Mouse (Mus musculus): Measurements from ENCODE around the gene Ppme1.

Ppme1 gene

GRCm38 (mm10) chr7:100371495-100372451, at the start of gene Ppme1, which contains the start of gene C2cd3:
Ppme1 (minus strand) TSS chr7:100372307.
C2cd3 (plus strand) TSS chr7:100372233.
- peak; percentile 98 for DNase-seq (ENCODE audit: extremely low spot score)

- DNase-seq (ENCODE audit: extremely low spot score): no peak
Measured at GRCm38 (mm10) chr7:100408684-100409083, 36.6 kb upstream of the Ppme1 start.

GRCm38 (mm10) chr7:100407677-100408076, 35.6 kb upstream of the Ppme1 start:
- DNase-seq (ENCODE audit: extremely low spot score): no peak

- DNase-seq (ENCODE audit: extremely low spot score): no peak
Measured at GRCm38 (mm10) chr7:100402715-100403114, 30.6 kb upstream of the Ppme1 start.

- DNase-seq (ENCODE audit: extremely low spot score): no peak
Measured at GRCm38 (mm10) chr7:100400899-100401539, 28.9 kb upstream of the Ppme1 start.

GRCm38 (mm10) chr7:100399231-100399913, 27.3 kb upstream of the Ppme1 start:
- DNase-seq (ENCODE audit: extremely low spot score): peak; percentile 21

- DNase-seq (ENCODE audit: extremely low spot score): no peak
Measured at GRCm38 (mm10) chr7:100392265-100392664, 20.2 kb upstream of the Ppme1 start.

GRCm38 (mm10) chr7:100390166-100390565, 18.1 kb upstream of the Ppme1 start:
- no peak for DNase-seq (ENCODE audit: extremely low spot score)

- DNase-seq (ENCODE audit: extremely low spot score): no peak
Measured at GRCm38 (mm10) chr7:100388174-100388573, 16.1 kb upstream of the Ppme1 start.

- no peak for DNase-seq (ENCODE audit: extremely low spot score)
Measured at GRCm38 (mm10) chr7:100383207-100383606, 11.1 kb upstream of the Ppme1 start.

- DNase-seq (ENCODE audit: extremely low spot score): no peak
Measured at GRCm38 (mm10) chr7:100381161-100381560, 9.1 kb upstream of the Ppme1 start.

GRCm38 (mm10) chr7:100378257-100378656, 6.2 kb upstream of the Ppme1 start:
- DNase-seq (ENCODE audit: extremely low spot score): no peak

GRCm38 (mm10) chr7:100372452-100372980, 409 bp upstream of the Ppme1 start:
- DNase-seq (ENCODE audit: extremely low spot score): no peak

GRCm38 (mm10) chr7:100364888-100365287, 7.2 kb downstream of the Ppme1 start:
- DNase-seq (ENCODE audit: extremely low spot score): no peak

GRCm38 (mm10) chr7:100363162-100363561, 8.9 kb downstream of the Ppme1 start:
- DNase-seq (ENCODE audit: extremely low spot score): no peak

GRCm38 (mm10) chr7:100357856-100358255, 14.3 kb downstream of the Ppme1 start:
- no peak for DNase-seq (ENCODE audit: extremely low spot score)

GRCm38 (mm10) chr7:100356768-100357167, 15.3 kb downstream of the Ppme1 start:
- DNase-seq (ENCODE audit: extremely low spot score): no peak

- DNase-seq (ENCODE audit: extremely low spot score): no peak
Measured at GRCm38 (mm10) chr7:100356324-100356723, 15.8 kb downstream of the Ppme1 start.

- no peak for DNase-seq (ENCODE audit: extremely low spot score)
Measured at GRCm38 (mm10) chr7:100354984-100355383, 17.1 kb downstream of the Ppme1 start.

- DNase-seq (ENCODE audit: extremely low spot score): no peak
Measured at GRCm38 (mm10) chr7:100335921-100336320, 36.2 kb downstream of the Ppme1 start.

GRCm38 (mm10) chr7:100331269-100331668, 40.8 kb downstream of the Ppme1 start:
- no peak for DNase-seq (ENCODE audit: extremely low spot score)

- DNase-seq (ENCODE audit: extremely low spot score): no peak
Measured at GRCm38 (mm10) chr7:100328636-100329035, 43.5 kb downstream of the Ppme1 start.

Measured in embryo, embryonic 9.5 days (tissue).